Mouse (Mus musculus): ENCODE data around the gene Lrrn2.

DNA sequence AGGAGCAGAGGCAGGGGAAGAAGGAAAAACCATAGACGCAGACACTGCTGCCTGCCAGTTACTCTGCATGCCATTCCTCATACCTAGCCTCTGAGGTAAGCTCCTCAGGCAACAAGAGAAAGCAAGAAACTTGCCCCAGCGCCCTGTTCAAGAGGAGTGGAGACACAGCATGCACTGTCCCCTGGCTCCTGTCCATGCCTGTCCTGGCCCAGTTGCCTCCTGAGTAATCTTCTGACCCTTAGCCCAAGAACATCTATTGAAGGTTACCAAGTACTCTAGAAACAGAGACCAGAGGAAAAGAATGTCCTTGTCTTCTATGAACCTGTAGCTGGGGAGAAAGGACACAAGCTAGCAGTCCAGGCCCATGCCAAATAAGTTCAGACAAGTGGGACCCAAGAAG, 15.9 kb upstream of the Lrrn2 start:
- TF ChIP-seq POLR2A (IDR thresholded peaks at IDR 0.05; ENCODE audit: low read depth, low read length), result no peak
- no peak for TF ChIP-seq CTCF (IDR thresholded peaks at IDR 0.05; ENCODE audit: borderline replicate concordance, insufficient read depth, low read length)
